Mouse (Mus musculus) layer of hippocampus, adult 11-12 months (tissue): ENCODE measurements at regions not wholly inside any gene's neighbourhood (a gene's known extent, or its start where the extent isn't known, plus 50 kb on each side); places are given as distances from the start of the nearest gene placed in this dataset.
"Not testable (repeated sequence)": the region's sequence is repeated elsewhere in the genome, so short reads cannot be mapped to it uniquely, and the experiment has no call there.

Source experiments
- DNase-seq: peaks from one replicate; pipeline ENCODE4 v3.0.0; 2022; ENCODE audit warnings: low spot score

GRCm38 (mm10) chr5:3141841-3142240 lies 199.4 kb upstream of the Cdk6 start:
- not testable (repeated sequence) for DNase-seq

GRCm38 (mm10) chr5:3146544-3147295 lies 194.6 kb upstream of the Cdk6 start:
- peak; percentile 36 for DNase-seq

- not testable (repeated sequence) for DNase-seq
Measured at GRCm38 (mm10) chr5:3149886-3150285, 191.4 kb upstream of the Cdk6 start.

- not testable (repeated sequence) for DNase-seq
Measured at GRCm38 (mm10) chr5:3150766-3151165, 190.5 kb upstream of the Cdk6 start.

- not testable (repeated sequence) for DNase-seq
Measured at GRCm38 (mm10) chr5:3151534-3152148, 189.6 kb upstream of the Cdk6 start.

- peak; percentile 58 for DNase-seq
Measured at GRCm38 (mm10) chr5:3152149-3152865, 189.0 kb upstream of the Cdk6 start.

GRCm38 (mm10) chr5:3165511-3165910 lies 175.8 kb upstream of the Cdk6 start:
- not testable (repeated sequence) for DNase-seq

GRCm38 (mm10) chr5:3166496-3166895 lies 174.8 kb upstream of the Cdk6 start:
- DNase-seq: not testable (repeated sequence)

GRCm38 (mm10) chr5:3193592-3193991 lies 147.7 kb upstream of the Cdk6 start:
- DNase-seq: not testable (repeated sequence)

- DNase-seq: peak; percentile 14
Measured at GRCm38 (mm10) chr5:3197952-3198841, 143.1 kb upstream of the Cdk6 start.

- DNase-seq: not testable (repeated sequence)
Measured at GRCm38 (mm10) chr5:3198869-3199550, 142.3 kb upstream of the Cdk6 start.

- not testable (repeated sequence) for DNase-seq
Measured at GRCm38 (mm10) chr5:3206160-3206559, 135.1 kb upstream of the Cdk6 start.

- DNase-seq: not testable (repeated sequence)
Measured at GRCm38 (mm10) chr5:3208293-3208692, 133.0 kb upstream of the Cdk6 start.

GRCm38 (mm10) chr5:3211284-3211683 lies 130.0 kb upstream of the Cdk6 start:
- no peak for DNase-seq

- no peak for DNase-seq
Measured at GRCm38 (mm10) chr5:3216053-3216452, 125.2 kb upstream of the Cdk6 start.

GRCm38 (mm10) chr5:3219230-3219629 lies 122.1 kb upstream of the Cdk6 start:
- DNase-seq: no peak

- no peak for DNase-seq
Measured at GRCm38 (mm10) chr5:3219770-3220169, 121.5 kb upstream of the Cdk6 start.

- not testable (repeated sequence) for DNase-seq
Measured at GRCm38 (mm10) chr5:3223819-3224218, 117.5 kb upstream of the Cdk6 start.

- DNase-seq: not testable (repeated sequence)
Measured at GRCm38 (mm10) chr5:3224392-3225054, 116.8 kb upstream of the Cdk6 start.

- DNase-seq: not testable (repeated sequence)
Measured at GRCm38 (mm10) chr5:3225358-3225757, 115.9 kb upstream of the Cdk6 start.

GRCm38 (mm10) chr5:3244067-3244466 lies 97.2 kb upstream of the Cdk6 start:
- DNase-seq: not testable (repeated sequence)
